Mouse (Mus musculus) E14TG2a.4 (cell line): Measurements from ENCODE around the gene Nlgn2.

ENCODE experiments used
- H3K27me3 ChIP-seq: 2 replicates; pipeline ENCODE4 v1.6.1; 2014; ENCODE audit warnings: low read length, control low read depth; ENCODE audit not compliant: insufficient read depth
- H3K36me3 ChIP-seq: 2 replicates; pipeline ENCODE4 v1.6.1; 2014; ENCODE audit warnings: low read length, control low read depth; ENCODE audit not compliant: insufficient read depth
- H3K4me1 ChIP-seq: replicated peaks from 2 replicates; pipeline ENCODE4 v1.6.1; 2014; ENCODE audit warnings: low read depth, low read length, control low read depth
- H3K4me3 ChIP-seq: replicated peaks from 2 replicates; pipeline ENCODE4 v1.5.1; 2014; ENCODE audit warnings: mild to moderate bottlenecking, low read length
- H3K9me3 ChIP-seq: 2 replicates; pipeline ENCODE4 v1.6.1; 2014; ENCODE audit warnings: low read length, control low read depth
- CTCF ChIP-seq: conservative IDR thresholded peaks from 2 replicates; pipeline ENCODE4 v1.5.1; 2014; ENCODE audit warnings: low read length
- NANOG ChIP-seq: IDR thresholded peaks from 2 replicates; pipeline ENCODE4 v1.6.1; 2014; ENCODE audit warnings: borderline replicate concordance, low read length, mixed read lengths
- POU5F1 ChIP-seq: IDR thresholded peaks from 2 replicates; pipeline ENCODE4 v1.6.1; 2014; ENCODE audit warnings: low read length, borderline replicate concordance

Gene Nlgn2

DNA sequence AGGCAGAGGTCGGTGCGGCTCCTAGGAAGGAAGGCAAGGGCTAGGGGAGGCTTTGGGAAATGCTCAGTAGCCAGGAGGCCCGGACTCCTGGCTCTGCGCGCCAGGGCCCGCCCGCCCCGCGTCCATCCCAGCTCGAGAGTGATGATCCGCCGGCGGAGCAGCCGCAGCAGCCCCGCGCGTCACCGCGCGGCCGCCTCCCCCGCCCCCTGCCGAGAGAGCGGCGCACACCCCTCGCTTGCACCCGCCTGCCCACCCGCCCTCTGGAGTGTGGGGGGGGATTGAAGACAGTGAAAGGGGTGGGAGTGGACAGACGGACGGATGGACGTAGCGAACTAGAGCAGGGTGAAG, at the start of gene Nlgn2:
Gene Nlgn2, minus strand, starts transcription at position 181 of the 348 bp plus-strand sequence.
- H3K27me3 ChIP-seq = peaks cover 45% of the 10 kb centered on the region
- no peak for TF ChIP-seq NANOG
- no peak for TF ChIP-seq POU5F1
- TF ChIP-seq CTCF = no peak
- peaks cover 45% of the 10 kb centered on the region for H3K4me1 ChIP-seq
- H3K36me3 ChIP-seq = peaks cover 15% of the 10 kb centered on the region
- H3K9me3 ChIP-seq = no peaks in the 10 kb centered on the region
- peak within 1 kb of the TSS; percentile 85 for H3K4me3 ChIP-seq

- H3K4me3 ChIP-seq = no peak overlapping the region
- no peaks in the 10 kb centered on the region for H3K9me3 ChIP-seq
- H3K27me3 ChIP-seq = peaks cover 6% of the 10 kb centered on the region
- TF ChIP-seq NANOG (no peak), CTCF (peak; percentile 34), POU5F1 (no peak)
- H3K36me3 ChIP-seq = peaks cover 36% of the 10 kb centered on the region
- peaks cover 46% of the 10 kb centered on the region for H3K4me1 ChIP-seq
Observed at GRCm38 (mm10) chr11:69886907-69887635, 49.5 kb upstream of the Nlgn2 start.

GRCm38 (mm10) chr11:69884663-69885062, 47.1 kb upstream of the Nlgn2 start:
- Histone ChIP-seq H3K27me3 (peaks cover 29% of the 10 kb centered on the region), H3K36me3 (peaks cover 36% of the 10 kb centered on the region), H3K4me1 (peaks cover 50% of the 10 kb centered on the region), H3K9me3 (no peaks in the 10 kb centered on the region), H3K4me3 (no peak overlapping the region)
- TF ChIP-seq CTCF = no peak
- TF ChIP-seq NANOG = no peak
- TF ChIP-seq POU5F1 = no peak

DNA sequence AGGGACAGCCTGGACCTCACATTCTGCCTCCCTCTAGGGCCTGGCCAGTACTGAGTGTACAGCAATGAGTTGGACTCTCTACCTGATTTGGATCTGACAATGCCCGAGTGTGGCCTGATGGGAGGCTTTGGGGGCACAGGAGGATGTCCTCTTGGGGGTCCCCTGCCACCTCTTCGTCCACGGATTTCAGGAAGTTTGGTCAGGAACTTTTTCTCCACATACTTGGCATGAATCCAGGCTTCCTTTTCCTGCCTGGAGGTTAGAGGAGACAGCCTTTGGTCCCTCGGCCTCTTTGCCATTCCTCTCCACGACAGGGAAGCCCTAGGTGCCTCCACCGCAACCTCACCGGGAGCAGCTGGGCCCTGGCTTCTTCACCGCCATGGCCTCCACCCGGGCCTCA, 46.7 kb upstream of the Nlgn2 start:
- Histone ChIP-seq H3K4me3 (no peak overlapping the region), H3K36me3 (peaks cover 32% of the 10 kb centered on the region), H3K9me3 (no peaks in the 10 kb centered on the region), H3K4me1 (peaks cover 51% of the 10 kb centered on the region), H3K27me3 (peaks cover 33% of the 10 kb centered on the region)
- TF ChIP-seq CTCF (no peak), POU5F1 (no peak), NANOG (no peak)

- Histone ChIP-seq H3K27me3 (peaks cover 39% of the 10 kb centered on the region), H3K4me3 (no peak overlapping the region), H3K4me1 (peaks cover 57% of the 10 kb centered on the region), H3K36me3 (peaks cover 29% of the 10 kb centered on the region), H3K9me3 (no peaks in the 10 kb centered on the region)
- TF ChIP-seq CTCF = no peak
- no peak for TF ChIP-seq POU5F1
- TF ChIP-seq NANOG = no peak
Observed at GRCm38 (mm10) chr11:69883527-69884151, 46.1 kb upstream of the Nlgn2 start.

- Histone ChIP-seq H3K4me1 (peaks cover 62% of the 10 kb centered on the region), H3K27me3 (peaks cover 40% of the 10 kb centered on the region), H3K36me3 (peaks cover 27% of the 10 kb centered on the region), H3K4me3 (no peak overlapping the region), H3K9me3 (no peaks in the 10 kb centered on the region)
- TF ChIP-seq CTCF (peak; percentile 84), POU5F1 (no peak), NANOG (no peak)
Observed at GRCm38 (mm10) chr11:69883066-69883465, 45.5 kb upstream of the Nlgn2 start.

DNA sequence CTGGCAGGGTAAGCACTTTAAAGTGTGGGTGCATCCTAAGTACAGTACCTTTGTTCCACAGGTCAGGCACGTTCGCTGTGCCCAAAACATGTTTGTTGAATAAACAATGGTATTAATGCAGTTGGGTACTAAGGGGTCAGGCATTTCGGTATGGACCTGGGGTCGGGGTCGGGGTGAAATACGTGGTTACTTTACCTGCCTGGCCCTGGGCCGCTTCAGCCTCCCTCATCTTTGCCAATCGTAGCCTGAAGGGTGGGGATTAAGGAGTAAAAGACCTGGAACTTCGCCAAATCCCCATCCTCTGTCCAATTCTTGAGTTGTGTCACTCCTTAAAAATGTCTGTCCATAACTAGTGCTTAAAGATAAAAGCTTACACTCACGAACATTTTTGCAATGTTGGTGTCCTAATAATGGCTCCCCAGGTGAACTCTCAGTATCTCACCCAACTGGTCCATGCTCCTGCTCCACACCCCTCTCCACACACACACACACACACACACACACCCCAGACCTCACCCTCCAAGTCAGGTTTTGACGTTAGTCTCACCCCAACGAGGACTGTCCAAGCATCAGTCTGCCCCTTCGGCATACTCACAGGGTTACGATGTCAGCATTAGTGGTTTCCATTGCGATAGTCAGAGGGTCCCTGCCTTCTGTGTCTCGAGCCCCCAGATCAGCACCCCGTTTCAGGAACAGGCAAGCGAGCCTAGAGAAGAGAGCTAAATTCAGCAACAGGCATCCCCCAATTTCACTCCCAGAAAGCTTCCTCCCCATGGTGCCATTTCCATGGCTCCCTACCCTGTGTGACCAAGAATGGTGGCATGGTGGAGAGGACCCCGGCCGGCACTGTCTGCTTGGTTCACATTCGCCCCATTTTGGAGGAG, 44.4 kb upstream of the Nlgn2 start:
- TF ChIP-seq CTCF (no peak), NANOG (no peak), POU5F1 (no peak)
- peak overlapping the region; percentile 77 for H3K4me3 ChIP-seq
- H3K4me1 ChIP-seq = peaks cover 68% of the 10 kb centered on the region
- no peaks in the 10 kb centered on the region for H3K9me3 ChIP-seq
- peaks cover 40% of the 10 kb centered on the region for H3K27me3 ChIP-seq
- H3K36me3 ChIP-seq = peaks cover 23% of the 10 kb centered on the region

- Histone ChIP-seq H3K9me3 (no peaks in the 10 kb centered on the region), H3K4me3 (peak within 1 kb of the TSS; percentile 77), H3K36me3 (peaks cover 17% of the 10 kb centered on the region), H3K27me3 (peaks cover 40% of the 10 kb centered on the region), H3K4me1 (peaks cover 73% of the 10 kb centered on the region)
- TF ChIP-seq POU5F1 = no peak
- TF ChIP-seq NANOG = no peak
- no peak; the same call in 1 of the 2 replicates for TF ChIP-seq CTCF
Observed at GRCm38 (mm10) chr11:69880853-69881603, 43.4 kb upstream of the Nlgn2 start, which contains the start of gene Kctd11. TSS of gene Kctd11 (minus strand) at chr11:69881406.
